In genomic region chr2:32217656-32218055, GRCm38 (mm10) we compare ENCODE assay signal across 15 mouse cellular contexts.
"Had no signal": no experiment of that assay in that cellular context is flagged by ENCODE, and none has a peak within 500 bp of the region (broad histone marks: within the 10 kb centered on the region; RNA-seq: fewer than 3 reads in every experiment).

No protein-coding gene starts in this region.

- H3K4me3 ChIP-seq: limb, embryonic 15.5 days; liver, embryonic 13.5 days; lung, embryonic 15.5 days; megakaryocyte, embryonic 14.5 days; midbrain, embryonic 15.5 days; neural tube, embryonic 12.5 days; stomach, embryonic 15.5 days had no signal

- H3K27ac ChIP-seq: kidney, postnatal 0 days; limb, embryonic 15.5 days; liver, embryonic 13.5 days; lung, embryonic 15.5 days; macrophage; midbrain, embryonic 15.5 days; neural tube, embryonic 12.5 days; stomach, embryonic 15.5 days had no signal

- H3K27me3 ChIP-seq: limb, embryonic 15.5 days; liver, embryonic 13.5 days; lung, embryonic 15.5 days; megakaryocyte, embryonic 14.5 days; midbrain, embryonic 15.5 days; neural tube, embryonic 12.5 days; stomach, embryonic 15.5 days had no signal

- DNase-seq: kidney, postnatal 36 days; liver, embryonic 13.5 days; liver, postnatal 0 days; lung, postnatal 14 days; right cerebral cortex, postnatal 14 days; thymus, adult 2 months; thymus, postnatal 25 days had no signal

- H3K4me1 ChIP-seq: limb, embryonic 15.5 days; liver, embryonic 13.5 days; megakaryocyte, embryonic 14.5 days; midbrain, embryonic 15.5 days; neural tube, embryonic 12.5 days; stomach, embryonic 15.5 days had no signal
